Mouse (Mus musculus) MN1 (cell line): Measurements from ENCODE around the gene Pnmal1.
A peak's percentile ranks its signal among the peaks of the same experiment; 100 is the strongest.
"Not testable (repeated sequence)": the region's sequence is repeated elsewhere in the genome, so short reads cannot be mapped to it uniquely, and the experiment has no call there.

Source experiments
- DNase-seq: peaks from one replicate; pipeline ENCODE4 v3.0.0-alpha.2; 2016; ENCODE audit warnings: low spot score

The Pnmal1 gene

GRCm38 (mm10) chr7:16950861-16951635, 8.4 kb upstream of the Pnmal1 start:
- peak; percentile 92 for DNase-seq

DNA sequence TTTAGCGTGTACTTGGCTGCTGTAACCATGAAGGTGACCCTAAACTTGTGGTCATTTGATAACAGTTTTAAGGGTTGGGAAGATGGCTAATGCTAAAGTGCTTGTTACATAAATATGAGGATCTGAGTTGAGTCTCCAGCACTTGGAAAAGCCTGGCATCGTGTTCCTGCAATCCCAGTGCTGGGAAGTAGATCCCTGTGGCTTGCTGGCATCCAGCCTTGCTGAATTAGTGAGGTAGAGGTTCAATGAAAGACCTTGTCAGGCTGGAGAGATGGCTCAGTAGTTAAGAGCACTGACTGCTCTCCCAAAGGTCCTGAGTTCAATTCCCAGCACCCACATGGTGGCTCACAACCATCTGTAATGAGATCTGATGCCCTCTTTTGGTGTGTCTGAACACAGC, 5.7 kb upstream of the Pnmal1 start:
- DNase-seq, result not testable (repeated sequence)

DNA sequence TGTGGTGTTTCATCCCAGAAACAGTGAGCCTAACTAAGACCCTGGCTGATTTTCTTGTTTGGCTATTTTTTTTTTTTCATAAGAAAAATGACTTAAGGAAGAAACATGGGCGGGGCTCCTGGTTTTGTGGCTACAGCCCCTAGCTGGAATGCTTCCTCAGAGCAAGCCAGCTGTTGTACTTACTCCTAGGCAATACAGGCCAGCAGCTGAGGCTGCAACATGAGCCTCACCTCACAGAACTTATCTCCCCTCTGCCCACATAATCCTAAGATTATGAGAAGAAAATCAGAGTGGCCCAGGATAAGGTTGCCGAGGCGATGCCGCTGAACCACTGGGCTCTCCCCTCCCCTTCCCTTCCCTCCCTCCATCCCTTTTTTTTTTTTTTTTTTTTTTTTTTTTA, 3.8 kb upstream of the Pnmal1 start:
- no peak for DNase-seq

- no peak for DNase-seq
Measured at GRCm38 (mm10) chr7:16956410-16957265, 2.8 kb upstream of the Pnmal1 start.

DNA sequence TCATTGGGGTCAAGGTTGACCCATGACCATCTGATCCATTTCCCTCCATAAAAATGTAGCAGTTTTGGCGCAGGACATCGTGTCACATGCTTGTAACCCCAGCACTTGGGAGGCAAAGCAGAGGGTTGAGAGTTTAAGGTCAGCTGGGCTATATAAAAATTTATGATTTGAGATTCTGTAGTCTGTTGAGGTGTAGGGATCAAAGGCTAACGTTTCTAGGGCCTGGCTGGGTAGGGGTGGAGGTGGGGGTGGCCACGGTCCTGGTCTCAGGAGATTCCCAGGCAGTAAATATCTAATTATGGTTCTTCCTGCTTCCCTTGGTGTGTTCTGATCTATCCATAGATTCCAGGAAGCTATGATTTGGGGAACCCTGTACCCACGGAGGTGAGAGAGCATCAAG, 2.2 kb downstream of the Pnmal1 start:
- no peak for DNase-seq

DNA sequence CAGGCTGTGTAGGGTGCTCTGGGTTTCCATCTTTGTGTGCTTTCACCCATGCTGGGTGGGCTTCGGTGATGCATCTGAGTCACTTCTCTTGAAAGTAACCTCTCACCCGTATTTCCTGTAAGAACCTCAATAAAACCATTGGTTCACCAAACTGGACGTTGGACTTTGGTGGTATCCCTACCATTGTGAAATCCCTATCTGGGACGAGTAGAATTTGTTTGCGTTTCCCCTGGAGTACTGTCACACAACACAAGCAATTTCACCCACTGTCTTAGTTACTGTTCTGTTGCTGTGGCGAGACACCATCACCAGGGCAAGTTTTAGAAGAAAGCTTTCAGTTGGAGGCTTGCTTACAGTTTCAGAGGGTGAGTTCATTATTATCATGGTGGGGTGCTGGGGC, 8.9 kb downstream of the Pnmal1 start:
- no peak for DNase-seq

DNA sequence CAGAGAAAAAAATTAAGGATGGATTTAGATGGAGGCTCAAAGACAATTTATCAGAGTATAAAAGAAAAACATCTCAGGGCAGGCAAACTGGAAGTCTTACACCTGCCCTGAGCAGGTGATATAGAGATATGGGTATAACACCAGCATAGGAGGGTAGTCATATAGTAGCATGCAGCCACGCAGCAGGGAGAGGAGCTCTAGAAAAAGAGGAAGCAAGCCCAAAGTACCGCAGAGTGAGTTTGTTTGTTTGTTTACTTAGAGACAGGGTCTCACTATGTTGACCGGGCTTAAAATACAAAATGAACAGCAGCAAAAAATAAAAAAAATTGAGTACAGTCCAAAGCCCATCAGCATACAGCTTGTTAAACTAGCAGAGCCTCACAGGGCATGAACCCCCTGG, 11.7 kb downstream of the Pnmal1 start:
- no peak for DNase-seq

DNA sequence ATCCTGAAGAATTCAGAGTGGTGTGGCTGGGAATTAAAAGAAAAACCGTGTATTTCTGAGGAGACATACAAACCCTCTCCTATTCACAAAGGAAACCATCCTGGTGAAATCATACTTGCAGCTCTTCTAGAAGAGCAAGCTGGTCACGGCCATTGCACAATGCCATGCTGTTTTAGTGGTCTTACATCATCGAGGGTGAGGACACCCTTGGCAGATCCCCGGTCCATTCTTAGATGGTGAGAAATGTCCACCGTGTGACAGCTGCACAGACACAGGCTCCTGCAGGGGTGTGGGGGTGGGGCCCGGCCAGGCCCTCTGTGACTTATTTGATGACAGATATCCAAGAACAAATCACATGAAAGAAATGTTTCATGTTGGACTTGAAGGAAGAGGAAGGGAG, 14.5 kb downstream of the Pnmal1 start:
- peak; percentile 74 for DNase-seq

GRCm38 (mm10) chr7:16976298-16976697, 16.8 kb downstream of the Pnmal1 start:
- DNase-seq, result no peak

- no peak for DNase-seq
Measured at GRCm38 (mm10) chr7:16978173-16978572, 18.7 kb downstream of the Pnmal1 start.

GRCm38 (mm10) chr7:16978593-16978992, 19.1 kb downstream of the Pnmal1 start:
- DNase-seq, result no peak

DNA sequence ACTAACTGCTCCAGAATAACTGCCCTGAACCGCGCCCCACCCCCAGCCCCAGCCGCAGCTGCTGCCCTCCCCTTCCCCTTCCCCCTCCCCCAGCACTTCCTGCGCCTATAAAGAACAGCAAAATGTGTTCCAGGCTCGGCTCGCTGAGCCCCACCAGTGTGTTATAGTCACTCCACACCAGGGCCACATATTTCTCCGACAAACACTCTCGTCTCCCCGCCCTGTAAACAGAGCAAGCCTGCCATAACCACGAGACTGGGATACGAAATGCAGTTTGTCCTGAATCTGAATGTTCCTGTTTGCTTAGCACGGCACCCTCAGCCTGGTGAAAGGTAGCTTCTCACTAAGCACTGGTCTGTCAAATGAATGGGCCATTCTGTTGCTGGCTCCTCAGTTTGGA, 20.9 kb downstream of the Pnmal1 start:
- DNase-seq, result no peak

DNA sequence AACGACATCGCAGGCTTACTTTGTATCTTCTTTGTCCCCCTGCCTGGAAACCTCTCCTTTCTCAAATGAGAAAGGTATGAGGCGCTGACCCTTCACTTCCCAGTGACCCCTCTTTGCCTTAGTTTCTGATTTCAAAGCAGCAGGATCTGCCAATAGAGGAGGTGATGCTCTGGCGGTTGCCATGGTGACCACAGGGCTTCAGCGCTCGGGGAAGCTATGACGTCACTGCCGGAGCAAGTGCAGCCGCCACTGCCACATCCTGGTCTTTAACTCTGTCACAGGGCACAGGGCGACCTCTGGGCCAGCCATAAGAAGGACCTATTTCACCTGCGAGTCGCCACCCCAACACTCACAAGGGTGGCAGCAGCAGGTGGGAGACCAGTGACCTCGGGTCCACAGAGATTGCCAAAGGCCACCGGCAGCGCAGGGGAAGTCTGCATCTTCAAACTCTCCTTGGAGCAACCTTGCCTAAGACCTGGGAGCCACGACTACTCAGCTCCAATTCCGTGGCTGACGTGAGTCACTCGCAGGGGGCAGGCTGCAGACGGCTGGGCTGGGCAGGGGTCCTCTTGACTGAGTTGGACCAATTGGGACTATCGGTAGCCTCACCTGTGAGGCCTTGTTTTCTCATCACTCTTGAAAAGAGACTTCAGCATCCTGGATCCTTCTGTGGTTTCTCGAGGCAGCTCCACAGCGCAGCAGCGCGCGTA, 23.5 kb downstream of the Pnmal1 start, which contains the start of gene Gm42372:
Gm42372 (plus strand) TSS at position 228 of the 710 bp plus-strand sequence.
- DNase-seq, result peak; percentile 84

GRCm38 (mm10) chr7:16987541-16988149, 28.2 kb downstream of the Pnmal1 start:
- DNase-seq, result peak; percentile 47

DNA sequence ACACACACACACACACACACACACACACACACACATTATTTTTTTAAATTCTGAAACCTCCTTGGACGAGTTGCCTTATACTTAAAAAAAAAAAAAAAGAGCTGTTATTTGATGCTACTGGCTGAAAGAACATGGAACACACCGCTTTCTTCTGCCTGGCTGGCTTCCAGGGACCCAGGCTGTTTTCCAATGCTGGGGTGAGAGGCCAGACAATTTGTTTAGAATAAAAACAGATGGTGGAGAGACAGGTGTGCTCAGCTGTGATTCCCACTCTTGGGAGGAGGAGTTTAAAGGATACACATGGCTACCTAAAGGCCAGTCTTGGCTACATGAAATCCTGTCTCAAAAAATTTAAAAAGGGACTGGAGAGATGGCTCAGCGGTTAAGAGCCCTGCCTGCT, 28.9 kb downstream of the Pnmal1 start:
- DNase-seq, result peak; percentile 59

- DNase-seq, result no peak
Measured at GRCm38 (mm10) chr7:16990006-16990744, 30.7 kb downstream of the Pnmal1 start.

DNA sequence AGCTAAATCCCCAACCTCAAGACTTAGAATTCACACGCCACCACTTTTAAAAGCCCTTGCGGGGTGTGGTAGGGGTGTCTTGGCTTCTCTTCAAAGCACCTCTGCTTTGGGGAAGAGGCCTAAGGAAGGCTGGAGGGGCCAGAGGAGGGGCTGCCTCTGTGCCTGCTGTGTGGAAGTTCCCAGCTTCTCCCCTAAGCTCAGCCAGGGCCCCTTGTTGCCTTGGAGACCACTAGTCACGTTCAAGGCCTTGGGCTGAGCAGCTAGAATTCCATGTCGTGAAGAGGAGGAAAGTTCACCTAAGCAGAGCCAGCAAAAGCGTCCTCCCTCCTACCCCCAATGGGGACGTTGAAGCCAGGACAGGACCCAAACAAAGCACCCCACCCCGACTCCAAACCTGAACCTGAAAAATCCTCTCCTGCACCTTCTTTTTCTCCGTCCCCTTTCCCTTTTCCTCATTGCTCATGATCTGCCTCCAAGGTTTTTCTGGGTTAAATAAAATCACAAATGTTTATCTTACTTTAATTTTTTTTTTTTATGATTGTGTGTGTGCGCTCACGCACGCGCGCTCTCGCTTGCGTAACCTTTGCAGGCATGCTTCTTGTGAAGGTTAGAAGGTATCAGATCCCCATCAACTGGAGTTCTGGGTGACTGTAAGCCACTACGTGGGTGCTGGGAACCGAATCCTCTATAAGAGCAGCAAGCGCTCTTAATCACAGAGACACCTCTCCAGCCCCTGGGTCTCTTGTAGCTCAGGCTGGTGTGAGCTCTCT, 32.4 kb downstream of the Pnmal1 start:
- DNase-seq, result no peak

DNA sequence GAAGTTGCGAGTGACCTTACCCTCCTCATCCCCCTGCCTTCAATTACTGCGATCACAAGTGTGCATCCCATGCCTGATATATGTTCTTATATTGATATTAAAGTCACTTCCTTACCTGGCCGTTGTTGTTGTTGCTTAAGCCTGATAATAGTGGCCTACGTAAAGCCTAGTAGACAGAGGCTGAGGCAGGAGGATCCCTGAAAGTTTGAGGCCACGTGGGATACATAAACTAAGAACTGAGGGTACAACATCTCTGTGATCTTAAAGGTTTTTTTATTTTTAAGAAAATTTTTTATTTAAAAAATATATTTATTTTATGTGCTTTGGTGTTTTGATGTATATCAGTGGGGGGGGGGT, 33.0 kb downstream of the Pnmal1 start, which contains the start of gene Ccdc8:
Ccdc8 (plus strand) TSS at position 258 of the 357 bp plus-strand sequence.
- no peak for DNase-seq

DNA sequence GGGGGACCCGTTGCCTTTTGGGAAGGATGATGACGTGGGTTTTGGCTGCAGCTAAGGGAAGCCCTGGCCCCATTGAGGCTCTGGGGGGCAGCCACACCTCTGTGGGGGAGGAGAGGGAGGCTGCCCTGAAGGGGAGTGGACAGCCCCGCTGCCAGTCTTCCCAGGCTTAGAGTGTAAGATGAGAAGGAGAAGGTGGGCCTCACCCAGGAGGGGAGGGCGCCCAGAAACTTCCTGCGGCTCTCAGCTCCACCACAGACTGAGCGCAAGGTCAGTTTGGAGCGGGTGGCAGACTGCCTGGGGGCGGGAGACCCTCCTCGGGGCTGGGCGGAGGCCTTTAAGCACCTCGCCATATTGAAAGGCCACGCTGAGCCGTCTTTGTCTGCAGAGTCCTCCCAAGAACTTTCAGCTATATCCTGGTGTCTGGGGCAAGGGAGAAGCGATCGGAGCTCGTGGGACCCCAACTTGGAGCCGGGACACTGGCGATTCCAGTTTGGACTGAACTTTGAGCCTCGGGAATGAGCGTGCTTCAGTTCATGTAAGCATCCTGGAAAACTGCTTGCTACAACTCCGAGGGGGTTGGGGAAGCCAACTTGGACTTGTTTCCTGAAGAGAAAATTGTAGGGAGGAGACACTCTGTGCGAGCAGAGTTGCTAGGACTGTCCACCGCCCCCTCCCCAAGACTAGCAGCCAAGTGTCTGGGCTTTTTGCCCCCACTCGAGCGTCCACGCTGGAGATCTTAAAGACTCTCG, 34.3 kb downstream of the Pnmal1 start:
- DNase-seq, result no peak

- no peak for DNase-seq
Measured at GRCm38 (mm10) chr7:16994400-16994799, 34.9 kb downstream of the Pnmal1 start.
